Mouse (Mus musculus): ENCODE measurements at regions not wholly inside any gene's neighbourhood (a gene's known extent, or its start where the extent isn't known, plus 50 kb on each side); places are given as distances from the start of the nearest gene placed in this dataset.

DNA sequence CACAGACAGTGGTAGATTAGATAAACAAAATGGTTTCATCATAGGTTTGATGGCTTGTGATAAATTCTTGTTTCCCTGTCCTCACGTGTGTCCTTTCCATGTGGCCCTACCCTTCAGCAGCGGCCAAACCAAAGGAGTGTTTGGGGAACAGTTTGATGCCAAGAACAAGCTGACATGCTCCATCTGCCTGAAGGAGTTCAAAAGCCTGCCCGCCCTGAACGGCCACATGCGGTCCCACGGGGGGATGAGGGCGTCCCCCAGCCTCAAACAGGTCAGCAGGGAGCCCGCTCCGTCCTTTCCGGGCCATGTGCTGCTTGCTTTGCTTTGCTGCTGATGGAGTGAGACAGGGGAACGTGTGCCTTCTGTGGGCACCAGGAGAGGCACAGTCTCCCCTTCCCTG is 51.0 kb upstream of the Mrps10 start:
- Histone ChIP-seq H3K36me3 (ENCODE audit: control insufficient read depth, insufficient read depth, low read length) (peaks cover 48% of the 10 kb centered on the region), H3K4me2 (replicated peaks; ENCODE audit: low read depth, low read length) (no peak overlapping the region), H3K27me3 (ENCODE audit: control insufficient read depth, insufficient read depth, low read length) (no peaks in the 10 kb centered on the region), H3K27ac (ENCODE audit: low read depth, low read length) (no peak overlapping the region), H3K4me3 (ENCODE audit: low read length) (no peak overlapping the region), H3K4me1 (ENCODE audit: control insufficient read depth, insufficient read depth, low read length) (no peaks in the 10 kb centered on the region), H3K9me3 (ENCODE audit: control insufficient read depth, low read length) (no peaks in the 10 kb centered on the region), H3K9ac (ENCODE audit: low read depth, low read length) (no peak overlapping the region)
- 91% methylated on average over 11 of the region's 11 CpGs for WGBS
- ATAC-seq (ENCODE audit: low FRiP score, low TSS enrichment), result no peak

GRCm38 (mm10) chr17:47313162-47313561 is 55.5 kb upstream of the Mrps10 start:
- Histone ChIP-seq H3K4me2 (replicated peaks; ENCODE audit: low read depth, low read length) (no peak overlapping the region), H3K9me3 (ENCODE audit: control insufficient read depth, low read length) (no peaks in the 10 kb centered on the region), H3K36me3 (ENCODE audit: control insufficient read depth, insufficient read depth, low read length) (peaks cover 32% of the 10 kb centered on the region), H3K9ac (ENCODE audit: low read depth, low read length) (no peak overlapping the region), H3K4me1 (ENCODE audit: control insufficient read depth, insufficient read depth, low read length) (no peaks in the 10 kb centered on the region), H3K27me3 (ENCODE audit: control insufficient read depth, insufficient read depth, low read length) (no peaks in the 10 kb centered on the region), H3K4me3 (ENCODE audit: low read length) (no peak overlapping the region), H3K27ac (ENCODE audit: low read depth, low read length) (no peak overlapping the region)
- 96% methylated on average over 7 of the region's 7 CpGs for WGBS
- no peak for ATAC-seq (ENCODE audit: low FRiP score, low TSS enrichment)

DNA sequence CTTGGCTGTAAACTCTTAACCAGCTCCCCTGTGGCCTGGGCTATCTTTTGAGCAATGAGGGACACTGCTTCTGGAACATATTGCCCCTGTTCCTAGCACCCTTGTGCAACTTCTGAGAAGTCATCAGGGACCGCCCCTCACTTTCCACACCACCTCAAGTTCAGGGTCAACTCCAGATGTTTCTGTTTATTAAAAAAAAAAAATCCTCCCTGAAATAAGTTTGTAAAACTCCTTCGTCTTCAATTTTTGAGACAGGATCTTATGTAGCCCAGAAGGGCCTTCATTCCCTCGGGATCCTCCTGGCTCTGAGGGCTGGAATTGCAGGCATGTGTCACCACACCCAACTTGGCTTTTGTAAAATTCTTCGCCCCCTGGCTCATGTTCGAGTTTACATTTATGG is 57.4 kb upstream of the Mrps10 start:
- Histone ChIP-seq H3K4me2 (replicated peaks; ENCODE audit: low read depth, low read length) (no peak overlapping the region), H3K36me3 (ENCODE audit: control insufficient read depth, insufficient read depth, low read length) (peaks cover 24% of the 10 kb centered on the region), H3K27me3 (ENCODE audit: control insufficient read depth, insufficient read depth, low read length) (no peaks in the 10 kb centered on the region), H3K27ac (ENCODE audit: low read depth, low read length) (no peak overlapping the region), H3K9me3 (ENCODE audit: control insufficient read depth, low read length) (no peaks in the 10 kb centered on the region), H3K4me3 (ENCODE audit: low read length) (no peak overlapping the region), H3K9ac (ENCODE audit: low read depth, low read length) (no peak overlapping the region), H3K4me1 (ENCODE audit: control insufficient read depth, insufficient read depth, low read length) (no peaks in the 10 kb centered on the region)
- WGBS, result 87% methylated on average over 5 of the region's 5 CpGs
- no peak for ATAC-seq (ENCODE audit: low FRiP score, low TSS enrichment)

DNA sequence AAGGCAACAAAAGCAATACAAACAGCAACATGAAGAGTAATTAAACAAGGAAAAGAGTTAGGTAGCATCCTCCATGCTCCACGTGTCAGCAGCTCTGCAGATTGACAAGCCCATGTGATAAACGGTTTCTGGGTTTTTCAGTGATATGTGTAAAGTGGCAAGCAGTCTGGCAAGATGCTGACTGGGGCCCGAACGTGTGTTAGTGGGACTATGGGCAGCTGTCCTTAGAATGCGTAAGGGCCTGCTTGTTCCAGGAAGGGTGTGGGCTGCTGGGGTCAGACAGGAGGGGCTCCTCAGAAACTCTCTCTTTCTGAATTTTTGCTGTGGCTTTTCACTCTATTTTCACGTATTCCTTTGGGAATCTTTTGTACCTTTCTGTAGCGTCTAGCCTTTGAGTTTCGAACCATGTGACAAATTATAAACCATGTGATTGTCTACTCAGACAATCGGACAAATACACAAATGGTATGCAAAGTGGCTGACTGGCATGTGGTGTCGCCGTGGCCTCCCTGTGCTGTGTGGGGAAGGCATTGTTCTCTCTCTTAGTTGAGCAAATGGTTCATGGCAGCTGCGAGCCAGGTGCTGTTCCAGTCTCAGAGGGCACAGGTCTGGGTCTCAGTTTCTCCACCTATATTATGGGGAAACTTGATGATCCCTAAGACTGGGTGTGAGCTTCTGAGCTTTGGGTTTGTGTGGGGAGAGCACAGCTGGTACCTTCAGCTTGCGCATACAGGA is 62.5 kb upstream of the Mrps10 start:
- 79% methylated on average over 13 of the region's 13 CpGs for WGBS
- Histone ChIP-seq H3K9me3 (ENCODE audit: control insufficient read depth, low read length) (no peaks in the 10 kb centered on the region), H3K4me3 (ENCODE audit: low read length) (no peak overlapping the region), H3K36me3 (ENCODE audit: control insufficient read depth, insufficient read depth, low read length) (peaks cover 4% of the 10 kb centered on the region; the same call in 1 of the 2 replicates), H3K27me3 (ENCODE audit: control insufficient read depth, insufficient read depth, low read length) (no peaks in the 10 kb centered on the region), H3K4me2 (replicated peaks; ENCODE audit: low read depth, low read length) (no peak overlapping the region), H3K27ac (ENCODE audit: low read depth, low read length) (no peak overlapping the region), H3K9ac (ENCODE audit: low read depth, low read length) (no peak overlapping the region), H3K4me1 (ENCODE audit: control insufficient read depth, insufficient read depth, low read length) (no peaks in the 10 kb centered on the region)
- no peak for ATAC-seq (ENCODE audit: low FRiP score, low TSS enrichment)

DNA sequence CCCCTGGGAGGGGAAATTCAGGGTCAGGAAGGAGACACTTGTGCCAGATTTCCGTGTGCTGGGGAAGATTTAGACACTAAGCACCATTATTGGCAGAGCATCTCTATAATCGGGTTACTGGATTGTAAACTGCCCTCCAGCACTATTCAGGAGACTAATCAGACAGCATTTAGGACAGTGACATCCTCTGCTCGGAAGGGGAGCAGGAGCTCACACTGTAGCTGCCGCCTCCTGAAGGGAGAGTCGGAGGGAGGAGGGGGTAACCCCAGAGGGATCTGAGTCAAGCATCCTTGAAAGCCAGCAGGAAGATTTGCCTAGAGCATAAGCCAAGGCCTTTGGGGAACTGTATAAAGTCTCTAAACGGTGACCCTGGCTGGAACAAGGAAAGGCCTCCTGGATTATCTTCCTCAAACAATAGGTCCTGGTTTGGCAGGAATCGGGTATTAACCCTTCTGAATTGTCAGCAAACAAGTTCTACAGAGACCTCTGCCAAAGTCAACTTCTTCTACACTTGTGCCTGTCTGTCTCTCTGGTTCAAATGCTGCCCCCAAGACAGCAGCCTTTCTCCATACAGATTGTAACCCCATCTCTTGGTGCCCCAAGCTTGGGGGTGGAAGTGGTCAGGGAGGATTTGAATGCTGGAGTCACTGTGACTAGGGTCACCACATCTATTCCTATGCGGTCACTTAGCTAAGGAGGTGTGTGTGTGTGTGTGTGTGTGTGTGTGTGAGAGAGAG is 64.1 kb upstream of the Mrps10 start:
- Histone ChIP-seq H3K9ac (ENCODE audit: low read depth, low read length) (no peak overlapping the region), H3K36me3 (ENCODE audit: control insufficient read depth, insufficient read depth, low read length) (peaks cover 4% of the 10 kb centered on the region; the same call in 1 of the 2 replicates), H3K4me3 (ENCODE audit: low read length) (no peak overlapping the region), H3K27ac (ENCODE audit: low read depth, low read length) (no peak overlapping the region), H3K27me3 (ENCODE audit: control insufficient read depth, insufficient read depth, low read length) (no peaks in the 10 kb centered on the region), H3K4me1 (ENCODE audit: control insufficient read depth, insufficient read depth, low read length) (no peaks in the 10 kb centered on the region), H3K4me2 (replicated peaks; ENCODE audit: low read depth, low read length) (no peak overlapping the region), H3K9me3 (ENCODE audit: control insufficient read depth, low read length) (no peaks in the 10 kb centered on the region)
- ATAC-seq (ENCODE audit: low FRiP score, low TSS enrichment), result no peak
- WGBS, result 69% methylated on average over 8 of the region's 8 CpGs

DNA sequence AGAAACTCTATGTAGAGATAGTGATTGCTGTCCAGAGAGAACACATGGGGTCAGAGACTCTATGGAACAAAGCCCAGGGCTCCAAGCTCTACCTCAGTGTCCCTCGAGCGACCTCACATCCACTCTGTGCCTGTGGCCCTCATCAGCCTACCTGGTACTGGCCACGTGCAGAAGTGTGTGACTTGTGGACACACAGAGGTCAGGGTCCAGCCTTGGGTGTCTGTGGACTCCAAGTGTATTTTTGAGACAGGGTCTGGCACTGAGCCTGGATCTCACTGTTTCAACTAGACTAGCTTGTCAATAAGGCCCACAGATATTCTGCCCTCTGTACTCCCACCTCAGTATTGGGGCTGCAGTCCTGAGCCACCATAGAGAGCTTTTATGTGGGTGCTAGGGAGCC is 65.1 kb upstream of the Mrps10 start:
- Histone ChIP-seq H3K27ac (ENCODE audit: low read depth, low read length) (no peak overlapping the region), H3K36me3 (ENCODE audit: control insufficient read depth, insufficient read depth, low read length) (peaks cover 4% of the 10 kb centered on the region; the same call in 1 of the 2 replicates), H3K4me1 (ENCODE audit: control insufficient read depth, insufficient read depth, low read length) (no peaks in the 10 kb centered on the region), H3K9ac (ENCODE audit: low read depth, low read length) (no peak overlapping the region), H3K4me3 (ENCODE audit: low read length) (no peak overlapping the region), H3K9me3 (ENCODE audit: control insufficient read depth, low read length) (no peaks in the 10 kb centered on the region), H3K27me3 (ENCODE audit: control insufficient read depth, insufficient read depth, low read length) (no peaks in the 10 kb centered on the region), H3K4me2 (replicated peaks; ENCODE audit: low read depth, low read length) (no peak overlapping the region)
- no peak for ATAC-seq (ENCODE audit: low FRiP score, low TSS enrichment)
- 95% methylated on average over 3 of the region's 3 CpGs for WGBS

- 84% methylated on average over 6 of the region's 6 CpGs for WGBS
- H3K27me3 ChIP-seq (ENCODE audit: control insufficient read depth, insufficient read depth, low read length), result no peaks in the 10 kb centered on the region
These were observed 70.2 kb upstream of the Mrps10 start for GRCm38 (mm10) chr17:47298396-47298919.

DNA sequence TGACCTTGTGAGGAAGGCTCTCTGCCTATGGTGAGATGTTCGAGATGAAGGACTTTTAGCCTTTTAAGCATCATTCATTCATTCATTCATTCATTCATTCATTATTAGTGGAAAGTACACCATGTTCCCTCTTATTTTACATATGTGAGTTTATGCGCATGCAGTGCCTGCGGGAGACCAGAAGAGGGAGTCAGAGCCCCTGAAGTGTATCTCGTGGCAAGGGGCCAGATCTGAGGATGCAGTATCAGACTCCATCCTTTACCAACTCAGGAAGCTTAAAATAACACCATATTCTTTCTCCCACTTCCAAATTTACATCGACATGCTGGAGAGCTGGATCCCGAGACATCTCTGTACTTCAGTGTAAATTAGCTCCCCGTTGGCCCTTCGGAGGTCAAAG is 70.7 kb upstream of the Mrps10 start:
- no peak for ATAC-seq (ENCODE audit: low FRiP score, low TSS enrichment)
- Histone ChIP-seq H3K27me3 (ENCODE audit: control insufficient read depth, insufficient read depth, low read length) (no peaks in the 10 kb centered on the region), H3K4me2 (replicated peaks; ENCODE audit: low read depth, low read length) (no peak overlapping the region), H3K9ac (ENCODE audit: low read depth, low read length) (no peak overlapping the region), H3K27ac (ENCODE audit: low read depth, low read length) (no peak overlapping the region), H3K4me1 (ENCODE audit: control insufficient read depth, insufficient read depth, low read length) (peaks cover 20% of the 10 kb centered on the region), H3K9me3 (ENCODE audit: control insufficient read depth, low read length) (no peaks in the 10 kb centered on the region), H3K4me3 (ENCODE audit: low read length) (no peak overlapping the region), H3K36me3 (ENCODE audit: control insufficient read depth, insufficient read depth, low read length) (no peaks in the 10 kb centered on the region)
- whole genome bisulfite sequencing, result 86% methylated on average over 8 of the region's 8 CpGs

More at GRCm38 (mm10) chr17:47298396-47298919, 70.2 kb upstream of the Mrps10 start:
- no peak overlapping the region for H3K27ac ChIP-seq (ENCODE audit: low read depth, low read length)
- peaks cover 20% of the 10 kb centered on the region for H3K4me1 ChIP-seq (ENCODE audit: control insufficient read depth, insufficient read depth, low read length)
- no peaks in the 10 kb centered on the region for H3K36me3 ChIP-seq (ENCODE audit: control insufficient read depth, insufficient read depth, low read length)
- ATAC-seq (ENCODE audit: low FRiP score, low TSS enrichment), result no peak
- no peaks in the 10 kb centered on the region for H3K9me3 ChIP-seq (ENCODE audit: control insufficient read depth, low read length)
- H3K9ac ChIP-seq (ENCODE audit: low read depth, low read length), result no peak overlapping the region
- H3K4me2 ChIP-seq (replicated peaks; ENCODE audit: low read depth, low read length), result no peak overlapping the region
- H3K4me3 ChIP-seq (ENCODE audit: low read length), result no peak overlapping the region

Measured in kidney, embryonic 14.5 days (tissue).